Mouse (Mus musculus) midbrain, embryonic 15.5 days (tissue): ENCODE data around the gene Zbed3. TPM values are rescaled to one million over a fixed set of nuclear protein-coding genes. Genes with fewer than 3 reads are reported as not detected.
A peak's percentile ranks its signal among the peaks of the same experiment; 100 is the strongest.
"Not testable (repeated sequence)": the region's sequence is repeated elsewhere in the genome, so short reads cannot be mapped to it uniquely, and the experiment has no call there.

Experiments used
- ATAC-seq: fragments of 200-750 bp; cut with Nextera tagmentation; replicated peaks from 2 replicates; pipeline ENCODE4 v1.8.0; 2017; ENCODE audit warnings: moderate TSS enrichment
- H3K27ac ChIP-seq: fragments of 300-500 bp; sonication (generic); 2 replicates; pipeline ENCODE4 v1.5.1; 2015; ENCODE audit warnings: mild to moderate bottlenecking, inconsistent platforms
- H3K27me3 ChIP-seq: fragments of 300-500 bp; sonication (generic); replicated peaks from 2 replicates; pipeline ENCODE4 v1.6.1; 2015; ENCODE audit warnings: inconsistent platforms
- H3K36me3 ChIP-seq: fragments of 300-500 bp; sonication (generic); replicated peaks from 2 replicates; pipeline ENCODE4 v1.6.1; 2015; ENCODE audit warnings: inconsistent platforms
- H3K4me1 ChIP-seq: fragments of 300-500 bp; sonication (generic); 2 replicates; pipeline ENCODE4 v1.6.1; 2015; ENCODE audit warnings: inconsistent platforms
- H3K4me2 ChIP-seq: fragments of 300-500 bp; sonication (generic); 2 replicates; pipeline ENCODE4 v1.6.1; 2015; ENCODE audit warnings: inconsistent platforms, mild to moderate bottlenecking, moderate library complexity
- H3K4me3 ChIP-seq: fragments of 300-500 bp; sonication (generic); 2 replicates; pipeline ENCODE4 v1.5.1; 2015; ENCODE audit warnings: mild to moderate bottlenecking, inconsistent platforms
- H3K9ac ChIP-seq: fragments of 300-500 bp; sonication (generic); 2 replicates; pipeline ENCODE4 v1.6.1; 2015; ENCODE audit warnings: mild to moderate bottlenecking, inconsistent platforms
- H3K9me3 ChIP-seq: fragments of 300-500 bp; sonication (generic); 2 replicates; pipeline ENCODE4 v1.6.1; 2016; ENCODE audit warnings: inconsistent platforms
- WGBS: fragments of 180-500 bp; shearing (Covaris S2); methylation state at CpG from one replicate; pipeline ENCODE4 v1.1.7; 2015; ENCODE audit warnings: mixed read lengths; 5-methylcytosine and 5-hydroxymethylcytosine counted together
- polyA plus RNA-seq: library from polyadenylated mRNA; unstranded; fragments of >200 nt; fragmentation: Nextera tagmentation; extraction: Ambion mirVana; gene quantifications from 2 replicates; pipeline ENCODE4 v1.2.1, GENCODE M21; 2015

Gene Zbed3
- polyA plus RNA-seq, 1 experiment from 2014 or later = 38.9 TPM

DNA sequence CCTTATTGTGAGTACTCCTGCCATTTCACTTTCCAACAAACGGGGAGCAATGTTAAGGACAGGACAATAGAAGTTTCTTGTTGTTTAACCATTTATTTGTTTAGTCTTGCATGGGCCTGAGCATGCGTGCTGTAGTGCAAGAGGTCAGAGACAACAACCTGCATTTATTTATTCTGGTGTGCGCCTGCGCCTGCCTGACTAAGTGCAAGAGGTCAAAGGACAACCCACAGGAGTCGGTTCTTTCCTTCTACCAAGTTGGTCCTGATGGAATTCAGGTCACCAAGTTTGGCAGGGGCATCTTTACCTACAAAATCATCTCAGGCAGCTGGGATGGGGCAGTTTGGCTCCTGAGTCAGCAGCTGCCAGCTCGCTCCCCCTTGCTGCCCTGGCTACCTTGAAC lies 22.5 kb downstream of the Zbed3 start:
- H3K9ac ChIP-seq = no peak overlapping the region
- 0 out of 2 replicates have a peak, but pooled peaks cover 3% of the 10 kb centered on the region for H3K36me3 ChIP-seq
- H3K27ac ChIP-seq = no peak overlapping the region
- no peaks in the 10 kb centered on the region for H3K27me3 ChIP-seq
- H3K9me3 ChIP-seq = no peaks in the 10 kb centered on the region
- no peak overlapping the region for H3K4me2 ChIP-seq
- H3K4me3 ChIP-seq = no peak overlapping the region
- ATAC-seq = no peak
- 77% methylated on average over 6 of the region's 6 CpGs for WGBS
- no peaks in the 10 kb centered on the region for H3K4me1 ChIP-seq

DNA sequence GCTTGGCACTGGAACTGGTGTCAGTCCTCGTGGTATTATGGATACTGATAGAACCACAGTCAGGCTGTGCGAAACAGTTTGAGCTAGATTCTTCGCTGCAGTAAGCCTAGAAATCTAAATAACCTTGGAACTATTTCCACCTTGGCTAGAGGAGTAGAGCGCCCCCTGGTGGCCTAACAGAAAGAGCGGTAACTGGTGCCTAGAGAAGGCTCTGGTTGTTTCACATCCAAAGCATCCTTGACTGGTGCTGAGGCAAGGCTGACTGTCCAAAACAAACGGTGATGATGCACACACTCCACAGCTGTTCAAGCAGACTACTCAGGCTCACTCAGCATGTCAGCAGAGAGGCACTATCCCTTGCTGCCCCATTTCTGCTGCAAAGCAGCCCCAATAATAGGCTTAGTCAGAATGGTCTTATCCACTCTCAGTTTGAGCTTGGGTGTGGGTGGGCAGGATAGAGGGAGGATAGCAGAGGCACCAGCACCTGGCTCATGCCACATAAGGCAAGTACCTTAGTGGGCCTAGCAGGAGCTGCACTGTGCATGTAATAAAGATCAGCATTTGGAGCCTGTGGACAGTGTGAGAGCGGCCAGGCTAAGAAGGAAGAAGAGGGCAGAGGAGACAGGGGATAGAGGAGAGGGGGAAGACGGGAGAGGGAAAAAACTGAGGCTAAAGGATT lies 23.7 kb downstream of the Zbed3 start:
- H3K4me2 ChIP-seq = no peak overlapping the region
- no peaks in the 10 kb centered on the region for H3K9me3 ChIP-seq
- H3K27me3 ChIP-seq = no peaks in the 10 kb centered on the region
- H3K36me3 ChIP-seq = peaks cover 14% of the 10 kb centered on the region; the same call in 1 of the 2 replicates
- H3K4me1 ChIP-seq = no peaks in the 10 kb centered on the region
- no peak overlapping the region for H3K27ac ChIP-seq
- peak; percentile 73 for ATAC-seq
- 29% methylated on average over 8 of the region's 8 CpGs for WGBS
- no peak overlapping the region for H3K4me3 ChIP-seq
- H3K9ac ChIP-seq = no peak overlapping the region

GRCm38 (mm10) chr13:95348476-95348875 lies 25.1 kb downstream of the Zbed3 start:
- Histone ChIP-seq H3K36me3 (peaks cover 14% of the 10 kb centered on the region; the same call in 1 of the 2 replicates), H3K27ac (no peak overlapping the region), H3K27me3 (no peaks in the 10 kb centered on the region), H3K4me3 (no peak overlapping the region), H3K4me2 (no peak overlapping the region), H3K9ac (no peak overlapping the region), H3K4me1 (no peaks in the 10 kb centered on the region), H3K9me3 (no peaks in the 10 kb centered on the region)
- 81% methylated on average over 3 of the region's 3 CpGs for WGBS
- no peak for ATAC-seq

DNA sequence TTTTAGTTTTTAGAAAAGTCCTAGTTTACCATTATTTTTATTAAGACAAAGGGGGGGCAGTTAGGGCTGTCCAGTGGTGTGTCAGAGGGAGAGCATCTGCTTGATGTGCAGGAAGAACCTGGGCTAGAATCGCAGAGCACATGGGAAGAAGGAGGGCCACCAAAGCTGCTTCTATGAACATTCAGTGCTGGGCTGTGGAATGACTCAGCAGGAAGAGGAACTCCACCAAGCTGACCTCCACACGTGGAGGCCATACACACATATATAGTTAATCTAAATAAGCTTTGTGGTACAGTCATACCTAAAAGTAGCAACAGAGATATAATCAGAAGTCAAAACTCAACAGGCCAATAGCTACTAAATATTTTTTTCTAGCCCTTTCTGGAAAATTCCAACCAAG lies 34.8 kb downstream of the Zbed3 start:
- H3K36me3 ChIP-seq = peaks cover 68% of the 10 kb centered on the region
- H3K27ac ChIP-seq = no peak overlapping the region
- no peaks in the 10 kb centered on the region for H3K27me3 ChIP-seq
- ATAC-seq = no peak
- WGBS = 88% methylated on average over 2 of the region's 2 CpGs
- no peaks in the 10 kb centered on the region for H3K9me3 ChIP-seq
- H3K4me2 ChIP-seq = no peak overlapping the region
- H3K9ac ChIP-seq = no peak overlapping the region
- no peak overlapping the region for H3K4me3 ChIP-seq
- H3K4me1 ChIP-seq = no peaks in the 10 kb centered on the region

- no peak for ATAC-seq
- Histone ChIP-seq H3K4me1 (no peaks in the 10 kb centered on the region), H3K27ac (no peak overlapping the region), H3K27me3 (no peaks in the 10 kb centered on the region), H3K9ac (no peak overlapping the region), H3K9me3 (no peaks in the 10 kb centered on the region), H3K4me3 (no peak overlapping the region), H3K36me3 (peaks cover 52% of the 10 kb centered on the region), H3K4me2 (no peak overlapping the region)
- WGBS = 82% methylated on average over 4 of the region's 4 CpGs
Measured at GRCm38 (mm10) chr13:95363440-95363839, 40.0 kb downstream of the Zbed3 start.

GRCm38 (mm10) chr13:95366356-95366755 lies 42.9 kb downstream of the Zbed3 start:
- 93% methylated on average over 8 of the region's 8 CpGs for WGBS
- no peak for ATAC-seq
- H3K4me1 ChIP-seq = no peaks in the 10 kb centered on the region
- no peak overlapping the region for H3K4me2 ChIP-seq
- no peak overlapping the region for H3K4me3 ChIP-seq
- H3K36me3 ChIP-seq = peaks cover 54% of the 10 kb centered on the region
- H3K27ac ChIP-seq = no peak overlapping the region
- no peaks in the 10 kb centered on the region for H3K9me3 ChIP-seq
- H3K9ac ChIP-seq = no peak overlapping the region
- no peaks in the 10 kb centered on the region for H3K27me3 ChIP-seq

GRCm38 (mm10) chr13:95374701-95375553 lies 51.5 kb downstream of the Zbed3 start, which contains the start of gene Aggf1:
Gene Aggf1 (minus strand): TSS chr13:95375352.
- H3K27me3 ChIP-seq = no peaks in the 10 kb centered on the region
- ATAC-seq = peak; percentile 99
- H3K9me3 ChIP-seq = no peaks in the 10 kb centered on the region
- peak within 1 kb of the TSS; percentile 71 for H3K27ac ChIP-seq
- H3K4me2 ChIP-seq = peak within 1 kb of the TSS; percentile 93
- peak within 1 kb of the TSS; percentile 90 for H3K9ac ChIP-seq
- peaks cover 15% of the 10 kb centered on the region for H3K4me1 ChIP-seq
- peaks cover 9% of the 10 kb centered on the region for H3K36me3 ChIP-seq
- under 1% methylated on average over 85 of the region's 86 CpGs for WGBS
- H3K4me3 ChIP-seq = peak within 1 kb of the TSS; percentile 100

- WGBS = 30% methylated on average over 6 of the region's 6 CpGs
- peak overlapping the region; percentile 93 for H3K4me2 ChIP-seq
- no peaks in the 10 kb centered on the region for H3K27me3 ChIP-seq
- peak overlapping the region; percentile 40; the same call in 1 of the 2 replicates for H3K9ac ChIP-seq
- H3K4me1 ChIP-seq = peaks cover 15% of the 10 kb centered on the region
- H3K4me3 ChIP-seq = peak overlapping the region; percentile 100
- H3K27ac ChIP-seq = peak overlapping the region; percentile 71
- H3K9me3 ChIP-seq = no peaks in the 10 kb centered on the region
- H3K36me3 ChIP-seq = peaks cover 3% of the 10 kb centered on the region
- peak; percentile 57 for ATAC-seq
Measured at GRCm38 (mm10) chr13:95375554-95375914, 52.1 kb downstream of the Zbed3 start.

DNA sequence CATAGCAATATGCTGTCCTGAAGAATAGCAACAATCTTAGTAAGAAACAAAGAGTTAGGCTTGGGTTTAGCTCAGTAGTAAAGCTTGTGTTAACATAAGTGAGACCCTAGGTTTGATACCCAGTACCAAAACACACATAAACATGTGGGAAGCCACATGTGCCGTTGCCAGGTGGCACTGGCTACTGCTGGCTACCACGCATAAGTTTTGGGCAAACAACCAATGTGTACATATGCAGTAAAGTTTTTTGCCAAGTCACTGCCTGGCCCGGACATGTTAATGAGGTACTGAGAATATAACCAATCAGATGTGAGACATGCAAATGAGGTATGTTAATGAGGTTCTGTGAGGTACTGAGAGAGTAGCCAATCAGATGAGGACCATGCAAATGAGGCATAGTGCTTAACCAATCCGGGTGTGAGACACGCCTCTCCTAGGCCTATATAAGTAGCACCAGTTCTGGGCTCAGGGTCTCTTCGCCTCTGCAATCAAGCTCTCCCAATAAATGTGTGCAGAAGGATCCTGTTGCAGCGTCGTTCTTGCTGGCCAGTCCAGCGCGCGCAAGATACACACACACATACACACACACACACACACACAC lies 53.4 kb downstream of the Zbed3 start:
- H3K9me3 ChIP-seq, H3K27me3 ChIP-seq, ATAC-seq, H3K4me2 ChIP-seq, H3K27ac ChIP-seq, H3K4me3 ChIP-seq, H3K9ac ChIP-seq, H3K36me3 ChIP-seq: not testable (repeated sequence)
- WGBS = 97% methylated on average over 11 of the region's 11 CpGs
- H3K4me1 ChIP-seq = peaks cover 15% of the 10 kb centered on the region

- Histone ChIP-seq H3K4me1 (peaks cover 9% of the 10 kb centered on the region), H3K36me3 (no peaks in the 10 kb centered on the region), H3K27ac (no peak overlapping the region), H3K27me3 (no peaks in the 10 kb centered on the region), H3K9me3 (no peaks in the 10 kb centered on the region), H3K4me2 (no peak overlapping the region), H3K4me3 (no peak overlapping the region), H3K9ac (no peak overlapping the region)
- no peak for ATAC-seq
- 82% methylated on average over 3 of the region's 3 CpGs for WGBS
Measured at GRCm38 (mm10) chr13:95378696-95379095, 55.3 kb downstream of the Zbed3 start.

DNA sequence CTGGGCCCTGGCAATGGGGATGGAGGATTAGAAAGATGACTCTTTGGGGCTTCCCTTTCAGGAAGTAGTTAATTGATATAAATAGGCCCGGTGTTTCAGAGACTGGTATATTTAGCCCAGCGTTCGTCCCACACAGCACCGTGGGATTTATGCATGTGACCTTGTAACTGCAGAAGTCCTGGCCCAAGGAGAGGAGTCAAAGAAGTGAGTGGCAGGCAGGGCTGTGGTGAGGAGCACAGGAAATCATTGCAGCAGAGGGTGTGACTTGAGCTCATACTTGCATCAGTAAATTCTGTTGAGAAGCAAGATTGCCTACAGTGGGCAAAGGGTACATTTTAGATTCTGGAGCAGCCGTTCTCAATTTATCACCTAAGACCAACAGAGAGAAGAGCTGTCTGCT lies 59.0 kb downstream of the Zbed3 start:
- Histone ChIP-seq H3K27me3 (no peaks in the 10 kb centered on the region), H3K36me3 (no peaks in the 10 kb centered on the region), H3K4me2 (no peak overlapping the region), H3K9ac (no peak overlapping the region), H3K4me1 (no peaks in the 10 kb centered on the region), H3K9me3 (no peaks in the 10 kb centered on the region), H3K4me3 (no peak overlapping the region), H3K27ac (no peak overlapping the region)
- ATAC-seq = no peak
- 96% methylated on average over 5 of the region's 5 CpGs for WGBS
